ENCODE assay signal across 8 mouse cellular contexts in genomic region chr7:141363106-141363751, GRCm38 (mm10). TPM values are rescaled to one million over a fixed set of nuclear protein-coding genes. Genes with fewer than 3 reads are reported as not detected.
DNase-seq lines count a peak whose midpoint lies in the region; ATAC-seq and TF ChIP-seq lines count a peak whose summit lies in the region.

No protein-coding gene starts in this region.

- H3K4me3 ChIP-seq in cortical plate, adult 2 months (ENCODE audit: insufficient read depth, low read length) = no peak overlapping the region
- no peak overlapping the region for H3K4me3 ChIP-seq in heart, embryonic 10.5 days
- H3K4me3 ChIP-seq in liver, embryonic 12.5 days = no peak overlapping the region

- peak; percentile 78 for DNase-seq in CD4-positive helper T cell, adult 2 months (ENCODE audit: low read depth, low spot score)
- DNase-seq in ZHBTc4 (ENCODE audit: low read depth, low spot score) = peak; percentile 85
- DNase-seq in heart, embryonic 10.5 days (ENCODE audit: low spot score) = peak; percentile 88
- DNase-seq in kidney, postnatal 10 days = peak; percentile 85
- DNase-seq in thymus, postnatal 14 days = peak; percentile 77

- no peak for TF ChIP-seq POLR2A in cortical plate, adult 2 months (IDR thresholded peaks at IDR 0.05; ENCODE audit: extremely low read depth, insufficient read depth, low read length)

- peak overlapping the region; percentile 52 for H3K4me2 ChIP-seq in liver, embryonic 12.5 days

- H3K9me3 ChIP-seq in heart, embryonic 10.5 days = no peaks in the 10 kb centered on the region
- H3K9me3 ChIP-seq in liver, embryonic 12.5 days (replicated peaks) = no peaks in the 10 kb centered on the region

- no peak overlapping the region for H3K27ac ChIP-seq in cortical plate, adult 2 months (ENCODE audit: insufficient read depth, low read length)
- H3K27ac ChIP-seq in heart, embryonic 10.5 days = peak overlapping the region; percentile 57; the same call in 1 of the 2 replicates
- peak overlapping the region; percentile 94 for H3K27ac ChIP-seq in liver, embryonic 12.5 days

- H3K9ac ChIP-seq in liver, embryonic 12.5 days = peak overlapping the region; percentile 58

- TF ChIP-seq CTCF in cortical plate, adult 2 months (IDR thresholded peaks at IDR 0.05; ENCODE audit: extremely low read depth, insufficient read depth, low read length) = peak; percentile 89

- WGBS in heart, embryonic 10.5 days = 58% methylated on average over 4 of the region's 4 CpGs
- 59% methylated on average over 4 of the region's 4 CpGs for WGBS in liver, embryonic 12.5 days (ENCODE audit: insufficient replicate concordance)

- peaks cover 59% of the 10 kb centered on the region for H3K27me3 ChIP-seq in heart, embryonic 10.5 days (ENCODE audit: insufficient read depth, poor library complexity, severe bottlenecking)
- H3K27me3 ChIP-seq in liver, embryonic 12.5 days (replicated peaks) = peaks cover 39% of the 10 kb centered on the region

- no peaks in the 10 kb centered on the region for H3K36me3 ChIP-seq in heart, embryonic 10.5 days
- no peaks in the 10 kb centered on the region for H3K36me3 ChIP-seq in liver, embryonic 12.5 days

- peak; percentile 70 for ATAC-seq in liver, embryonic 12.5 days
- peak; percentile 85 for ATAC-seq in neutrophil, adult 5-6 weeks (ENCODE audit: extremely low read depth, insufficient number of reproducible peaks, low FRiP score, poor library complexity, severe bottlenecking)

- H3K4me1 ChIP-seq in cortical plate, adult 2 months (ENCODE audit: control insufficient read depth, insufficient read depth, low read length) = no peaks in the 10 kb centered on the region
- peaks cover 4% of the 10 kb centered on the region for H3K4me1 ChIP-seq in heart, embryonic 10.5 days
- peaks cover 41% of the 10 kb centered on the region for H3K4me1 ChIP-seq in liver, embryonic 12.5 days

RNA-seq across cellular contexts. Expression of gene Eps8l2, which starts 24.5 kb away (rescaled TPM):
- 6.7 and 6.8 TPM in 2 replicates for polyA plus RNA-seq in cortical plate, adult 2 months (2012; rRNA removed)
- polyA plus RNA-seq in heart, embryonic 10.5 days (2016; fragmentation: Nextera tagmentation; extraction: Ambion mirVana) = 3.1 and 8.2 TPM in 2 replicates
- 4.9 and 5.6 TPM in 2 replicates for polyA plus RNA-seq in liver, embryonic 12.5 days (2016; fragmentation: Nextera tagmentation; extraction: Ambion mirVana)
- 3.1 and 7.9 TPM in 2 replicates for total RNA-seq in neutrophil, adult 5-6 weeks (2017)

RNA-seq across cellular contexts. Expression of gene Taldo1, which starts 28.8 kb away (rescaled TPM):
- polyA plus RNA-seq in cortical plate, adult 2 months (2012; rRNA removed) = 182 and 193 TPM in 2 replicates
- 270 and 285 TPM in 2 replicates for polyA plus RNA-seq in heart, embryonic 10.5 days (2016; fragmentation: Nextera tagmentation; extraction: Ambion mirVana)
- 516 and 525 TPM in 2 replicates for polyA plus RNA-seq in liver, embryonic 12.5 days (2016; fragmentation: Nextera tagmentation; extraction: Ambion mirVana)
- 1,594 and 1,707 TPM in 2 replicates for total RNA-seq in neutrophil, adult 5-6 weeks (2017)

RNA-seq across cellular contexts. Expression of gene Tmem80, which starts 35.7 kb away (rescaled TPM):
- 56.7 and 59.2 TPM in 2 replicates for polyA plus RNA-seq in cortical plate, adult 2 months (2012; rRNA removed)
- polyA plus RNA-seq in heart, embryonic 10.5 days (2016; fragmentation: Nextera tagmentation; extraction: Ambion mirVana) = 39.5 and 41.2 TPM in 2 replicates
- 24.3 and 24.8 TPM in 2 replicates for polyA plus RNA-seq in liver, embryonic 12.5 days (2016; fragmentation: Nextera tagmentation; extraction: Ambion mirVana)
- total RNA-seq in neutrophil, adult 5-6 weeks (2017) = 24.2 and 24.7 TPM in 2 replicates

RNA-seq across cellular contexts. Expression of gene Deaf1, which starts 35.7 kb away (rescaled TPM):
- polyA plus RNA-seq in cortical plate, adult 2 months (2012; rRNA removed) = 31.8 and 35.5 TPM in 2 replicates
- polyA plus RNA-seq in heart, embryonic 10.5 days (2016; fragmentation: Nextera tagmentation; extraction: Ambion mirVana) = 35.6 and 39.4 TPM in 2 replicates
- 24.7 and 25.6 TPM in 2 replicates for polyA plus RNA-seq in liver, embryonic 12.5 days (2016; fragmentation: Nextera tagmentation; extraction: Ambion mirVana)
- 23.2 and 27.9 TPM in 2 replicates for total RNA-seq in neutrophil, adult 5-6 weeks (2017)

RNA-seq across cellular contexts. Expression of gene Gatd1, which starts 50.7 kb away (rescaled TPM):
- polyA plus RNA-seq in cortical plate, adult 2 months (2012; rRNA removed) = 57.0 and 58.9 TPM in 2 replicates
- polyA plus RNA-seq in heart, embryonic 10.5 days (2016; fragmentation: Nextera tagmentation; extraction: Ambion mirVana) = 29.5 and 37.4 TPM in 2 replicates
- 21.1 and 22.8 TPM in 2 replicates for polyA plus RNA-seq in liver, embryonic 12.5 days (2016; fragmentation: Nextera tagmentation; extraction: Ambion mirVana)
- total RNA-seq in neutrophil, adult 5-6 weeks (2017) = 16.8 and 21.9 TPM in 2 replicates
